ENCODE assay signal across 8 mouse cellular contexts in the genomic region with DNA sequence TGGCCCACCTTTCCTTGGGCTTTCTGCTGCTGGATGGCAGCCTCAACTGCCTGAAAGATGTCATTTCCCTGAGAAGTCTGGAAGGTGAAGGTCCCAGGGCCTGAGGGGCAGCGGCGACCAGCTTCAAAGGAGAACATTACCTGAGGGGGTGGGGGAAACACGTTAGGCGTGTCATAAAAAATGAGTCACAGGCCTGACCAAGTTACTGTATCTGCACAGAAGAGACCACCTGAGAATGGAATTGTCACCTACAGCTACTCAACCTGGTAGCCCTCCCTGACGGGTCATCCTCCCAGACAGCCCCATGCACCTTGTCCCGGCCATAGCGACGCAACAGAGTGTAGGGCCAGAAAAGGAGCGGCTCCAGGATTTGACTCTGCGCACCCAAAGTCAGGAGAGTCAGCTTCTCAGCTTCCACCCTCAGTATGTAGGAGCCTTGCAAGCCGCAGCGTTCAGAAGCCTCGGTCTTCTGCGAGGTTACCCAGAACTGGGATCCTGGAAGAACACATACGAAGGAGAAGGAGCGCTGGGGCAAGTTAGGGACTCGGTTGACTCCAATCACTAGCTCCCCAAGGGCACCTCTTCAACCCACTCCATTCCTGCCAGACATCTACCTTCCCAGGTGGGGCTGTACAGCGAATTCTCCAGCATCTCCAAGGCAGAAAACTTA. TPM values are rescaled to one million over a fixed set of nuclear protein-coding genes. Genes with fewer than 3 reads are reported as not detected.
DNase-seq lines count a peak whose midpoint lies in the region; ATAC-seq and TF ChIP-seq lines count a peak whose summit lies in the region.

No protein-coding gene starts in this region.

- DNase-seq in heart, adult 2 months, result no peak
- DNase-seq in heart, adult 9 months (ENCODE audit: low spot score in 2 of 2), result no peak
- no peak for DNase-seq in forebrain, postnatal 0 days
- DNase-seq in cerebellum, adult 9-10 months, result no peak
- no peak for DNase-seq in right cerebral cortex, postnatal 10 days (ENCODE audit: low spot score in 2 of 2)

- H3K9me3 ChIP-seq in E14TG2a.4 (ENCODE audit: low read length), result no peaks in the 10 kb centered on the region
- H3K9me3 ChIP-seq in forebrain, postnatal 0 days (ENCODE audit: low read length), result no peaks in the 10 kb centered on the region
- H3K9me3 ChIP-seq in liver, embryonic 16.5 days (replicated peaks; ENCODE audit: control insufficient read depth, low read length), result no peaks in the 10 kb centered on the region

- intact Hi-C loops in heart, adult 2 months (cut with DNase I), result loop anchor here (1.0 kb wide), 1 partner anchor 34 kb away; no protein-coding TSS in a partner anchor

- H3K27me3 ChIP-seq in heart, adult 2 months (ENCODE audit: control insufficient read depth, insufficient read depth, low read length), result no peaks in the 10 kb centered on the region
- H3K27me3 ChIP-seq in E14TG2a.4 (ENCODE audit: insufficient read depth, low read length), result peaks cover 96% of the 10 kb centered on the region
- H3K27me3 ChIP-seq in forebrain, postnatal 0 days (ENCODE audit: insufficient read depth, low read length), result peaks cover 24% of the 10 kb centered on the region
- peaks cover 14% of the 10 kb centered on the region for H3K27me3 ChIP-seq in liver, embryonic 16.5 days (ENCODE audit: control insufficient read depth, insufficient read depth, low read depth, low read length)

- peak overlapping the region; percentile 85; the same call in 1 of the 2 replicates for H3K4me3 ChIP-seq in heart, adult 2 months
- H3K4me3 ChIP-seq in E14TG2a.4 (replicated peaks; ENCODE audit: low read length), result peak overlapping the region; percentile 78
- peak overlapping the region; percentile 43 for H3K4me3 ChIP-seq in forebrain, postnatal 0 days (ENCODE audit: low read depth, low read length)
- peak overlapping the region; percentile 78 for H3K4me3 ChIP-seq in liver, embryonic 16.5 days (ENCODE audit: low read depth, low read length)

- peak overlapping the region; percentile 85 for H3K4me2 ChIP-seq in forebrain, postnatal 0 days (ENCODE audit: low read depth)
- peak overlapping the region; percentile 66 for H3K4me2 ChIP-seq in liver, embryonic 16.5 days (ENCODE audit: low read depth, low read length)

- no peak overlapping the region for H3K9ac ChIP-seq in heart, adult 2 months (ENCODE audit: low read depth, low read length)
- no peak overlapping the region for H3K9ac ChIP-seq in forebrain, postnatal 0 days
- H3K9ac ChIP-seq in liver, embryonic 16.5 days (ENCODE audit: low read depth, low read length), result peak overlapping the region; percentile 77

- H3K4me1 ChIP-seq in heart, adult 2 months (ENCODE audit: control insufficient read depth, insufficient read depth, low read length), result no peaks in the 10 kb centered on the region; the same call in 1 of the 2 replicates
- peaks cover 47% of the 10 kb centered on the region for H3K4me1 ChIP-seq in E14TG2a.4 (replicated peaks; ENCODE audit: low read depth, low read length)
- peaks cover 15% of the 10 kb centered on the region for H3K4me1 ChIP-seq in forebrain, postnatal 0 days (ENCODE audit: insufficient read depth)
- H3K4me1 ChIP-seq in liver, embryonic 16.5 days (ENCODE audit: control insufficient read depth, low read depth, low read length), result peaks cover 26% of the 10 kb centered on the region

- no peak for TF ChIP-seq EP300 in heart, adult 2 months (IDR thresholded peaks at IDR 0.05; ENCODE audit: insufficient read depth, low read depth, low read length)

- TF ChIP-seq CTCF in heart, adult 2 months (IDR thresholded peaks at IDR 0.05), result no peak
- no peak for TF ChIP-seq CTCF in E14TG2a.4 (conservative IDR thresholded peaks at IDR 0.05; ENCODE audit: low read length)
- TF ChIP-seq CTCF in forebrain, postnatal 0 days (IDR thresholded peaks at IDR 0.05; ENCODE audit: low read depth), result no peak

- TF ChIP-seq POLR2A in heart, adult 2 months (IDR thresholded peaks at IDR 0.05; ENCODE audit: insufficient read depth, low read depth, low read length), result no peak

- H3K79me2 ChIP-seq in heart, adult 2 months (replicated peaks; ENCODE audit: control insufficient read depth, insufficient read depth, low read length), result no peaks in the 10 kb centered on the region

- no peaks in the 10 kb centered on the region for H3K36me3 ChIP-seq in heart, adult 2 months (ENCODE audit: control insufficient read depth, insufficient read depth, low read length)
- no peaks in the 10 kb centered on the region for H3K36me3 ChIP-seq in E14TG2a.4 (ENCODE audit: insufficient read depth, low read length)
- H3K36me3 ChIP-seq in forebrain, postnatal 0 days (ENCODE audit: insufficient read depth), result no peaks in the 10 kb centered on the region
- H3K36me3 ChIP-seq in liver, embryonic 16.5 days (ENCODE audit: control insufficient read depth, insufficient read depth), result peaks cover 6% of the 10 kb centered on the region; the same call in 1 of the 2 replicates

- ATAC-seq in forebrain, postnatal 0 days, result no peak
- no peak for ATAC-seq in liver, embryonic 16.5 days (ENCODE audit: low read depth)
- ATAC-seq in granulocyte monocyte progenitor cell, adult 5-6 weeks (replicated peaks; ENCODE audit: poor library complexity, severe bottlenecking), result no peak

- WGBS in heart, adult 2 months, result 80% methylated on average over 18 of the region's 18 CpGs
- 27% methylated on average over 18 of the region's 18 CpGs for whole genome bisulfite sequencing in forebrain, postnatal 0 days
- WGBS in liver, embryonic 16.5 days (ENCODE audit: insufficient replicate concordance), result 58% methylated on average over 18 of the region's 18 CpGs

- H3K27ac ChIP-seq in heart, adult 2 months, result no peak overlapping the region
- no peak overlapping the region for H3K27ac ChIP-seq in forebrain, postnatal 0 days (ENCODE audit: low read depth, low read length)
- peak overlapping the region; percentile 83 for H3K27ac ChIP-seq in liver, embryonic 16.5 days (ENCODE audit: low read length)

RNA-seq across cellular contexts. Expression of a gene that starts 1.2 kb away (rescaled TPM):
- total RNA-seq in heart, adult 2 months (2021), result 1 to 10 TPM; 2.6 TPM
- polyA plus RNA-seq in heart, adult 2 months (2012; rRNA removed), result 3.0 and 3.4 TPM in 2 replicates
- 3.3 and 3.6 TPM in 2 replicates for total RNA-seq in forebrain, postnatal 0 days (2014; rRNA removed)
- 1.4 and 1.5 TPM in 2 replicates for polyA plus RNA-seq in forebrain, postnatal 0 days (2015; fragmentation: Nextera tagmentation; extraction: Ambion mirVana)
- polyA plus RNA-seq in liver, embryonic 16.5 days (2015; fragmentation: Nextera tagmentation; extraction: Ambion mirVana), result 15.7 and 16.1 TPM in 2 replicates
- 18.7 and 25.8 TPM in 2 replicates for total RNA-seq in granulocyte monocyte progenitor cell, adult 5-6 weeks (2014; fragmentation: Nextera tagmentation)
- 9.0 and 16.1 TPM in 2 replicates for total RNA-seq in granulocyte monocyte progenitor cell, adult 5-6 weeks (2017)

RNA-seq across cellular contexts. Expression of a gene that starts 1.9 kb away (rescaled TPM):
- 1 to 10 TPM; 1.9 to 2.1 TPM for total RNA-seq in heart, adult 2 months (2021)
- 5.4 and 7.2 TPM in 2 replicates for polyA plus RNA-seq in heart, adult 2 months (2012; rRNA removed)
- 3.5 and 4.7 TPM in 2 replicates for total RNA-seq in forebrain, postnatal 0 days (2014; rRNA removed)
- polyA plus RNA-seq in forebrain, postnatal 0 days (2015; fragmentation: Nextera tagmentation; extraction: Ambion mirVana), result 4.3 and 4.5 TPM in 2 replicates
- 1.9 and 2.1 TPM in 2 replicates for polyA plus RNA-seq in liver, embryonic 16.5 days (2015; fragmentation: Nextera tagmentation; extraction: Ambion mirVana)
- total RNA-seq in granulocyte monocyte progenitor cell, adult 5-6 weeks (2014; fragmentation: Nextera tagmentation), result 9.0 TPM in 1 of 2 replicates, not detected in the other
- 0.46 and 2.2 TPM in 2 replicates for total RNA-seq in granulocyte monocyte progenitor cell, adult 5-6 weeks (2017)

RNA-seq across cellular contexts. Expression of a gene that starts 22.3 kb away (rescaled TPM):
- total RNA-seq in heart, adult 2 months (2021), result 10 to 100 TPM; 70.9 to 87.0 TPM
- 148 and 178 TPM in 2 replicates for polyA plus RNA-seq in heart, adult 2 months (2012; rRNA removed)
- 85.9 and 146 TPM in 2 replicates for total RNA-seq in forebrain, postnatal 0 days (2014; rRNA removed)
- polyA plus RNA-seq in forebrain, postnatal 0 days (2015; fragmentation: Nextera tagmentation; extraction: Ambion mirVana), result 126 and 129 TPM in 2 replicates
- polyA plus RNA-seq in liver, embryonic 16.5 days (2015; fragmentation: Nextera tagmentation; extraction: Ambion mirVana), result 180 and 190 TPM in 2 replicates
- total RNA-seq in granulocyte monocyte progenitor cell, adult 5-6 weeks (2014; fragmentation: Nextera tagmentation), result 235 and 242 TPM in 2 replicates
- 120 and 136 TPM in 2 replicates for total RNA-seq in granulocyte monocyte progenitor cell, adult 5-6 weeks (2017)

RNA-seq across cellular contexts. Expression of a gene that starts 23.0 kb away (rescaled TPM):
- 10 to 100 TPM; 26.9 to 30.4 TPM for total RNA-seq in heart, adult 2 months (2021)
- 35.4 and 37.6 TPM in 2 replicates for polyA plus RNA-seq in heart, adult 2 months (2012; rRNA removed)
- 46.1 and 47.0 TPM in 2 replicates for total RNA-seq in forebrain, postnatal 0 days (2014; rRNA removed)
- 75.1 and 81.0 TPM in 2 replicates for polyA plus RNA-seq in forebrain, postnatal 0 days (2015; fragmentation: Nextera tagmentation; extraction: Ambion mirVana)
- 72.0 and 72.4 TPM in 2 replicates for polyA plus RNA-seq in liver, embryonic 16.5 days (2015; fragmentation: Nextera tagmentation; extraction: Ambion mirVana)
- total RNA-seq in granulocyte monocyte progenitor cell, adult 5-6 weeks (2014; fragmentation: Nextera tagmentation), result 96.9 and 114 TPM in 2 replicates
- total RNA-seq in granulocyte monocyte progenitor cell, adult 5-6 weeks (2017), result 66.2 and 81.3 TPM in 2 replicates

RNA-seq across cellular contexts. Expression of a gene that starts 25.6 kb away (rescaled TPM):
- total RNA-seq in heart, adult 2 months (2021), result under 1 TPM; 0.65 to 0.80 TPM
- polyA plus RNA-seq in heart, adult 2 months (2012; rRNA removed), result 1.4 TPM in 2 replicates
- 0.05 TPM in 1 of 2 replicates, not detected in the other for total RNA-seq in forebrain, postnatal 0 days (2014; rRNA removed)
- 0.11 and 0.13 TPM in 2 replicates for polyA plus RNA-seq in forebrain, postnatal 0 days (2015; fragmentation: Nextera tagmentation; extraction: Ambion mirVana)
- 9.0 and 9.3 TPM in 2 replicates for polyA plus RNA-seq in liver, embryonic 16.5 days (2015; fragmentation: Nextera tagmentation; extraction: Ambion mirVana)
- 0.81 and 2.4 TPM in 2 replicates for total RNA-seq in granulocyte monocyte progenitor cell, adult 5-6 weeks (2014; fragmentation: Nextera tagmentation)
- 1.1 and 1.6 TPM in 2 replicates for total RNA-seq in granulocyte monocyte progenitor cell, adult 5-6 weeks (2017)
